Mouse (Mus musculus): ENCODE measurements around the gene Olfr371. TPM values are rescaled to one million over a fixed set of nuclear protein-coding genes. Genes with fewer than 3 reads are reported as not detected.
A peak's percentile ranks its signal among the peaks of the same experiment; 100 is the strongest.

Gene Olfr371
- total RNA-seq (2021) = not detected
- long read RNA-seq, experiment 1 = 0 reads
- long read RNA-seq, experiment 2 = 0 reads

DNA sequence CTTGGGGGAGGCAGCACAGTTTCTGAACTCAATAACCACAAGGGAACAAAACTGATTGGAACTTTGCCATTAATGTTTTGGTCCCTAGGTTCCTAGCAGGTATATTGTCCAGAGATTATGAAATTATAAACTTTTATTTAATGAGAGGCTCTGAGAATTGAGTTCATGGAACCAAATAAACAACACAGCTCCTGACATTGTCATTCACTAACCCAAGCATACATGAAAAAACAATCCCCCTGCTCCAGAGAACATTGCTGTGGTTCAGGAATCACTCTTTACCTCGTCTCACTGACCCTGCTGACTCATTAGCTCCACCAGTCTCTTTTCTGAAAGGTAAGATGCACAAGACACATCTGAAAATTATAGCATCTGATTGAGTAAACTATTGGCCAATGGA, at the start of gene Olfr371:
Gene Olfr371, plus strand, starts transcription at position 301 of the 400 bp plus-strand sequence.
- DNase-seq (ENCODE audit: low spot score in 2 of 2) = no peak

DNA sequence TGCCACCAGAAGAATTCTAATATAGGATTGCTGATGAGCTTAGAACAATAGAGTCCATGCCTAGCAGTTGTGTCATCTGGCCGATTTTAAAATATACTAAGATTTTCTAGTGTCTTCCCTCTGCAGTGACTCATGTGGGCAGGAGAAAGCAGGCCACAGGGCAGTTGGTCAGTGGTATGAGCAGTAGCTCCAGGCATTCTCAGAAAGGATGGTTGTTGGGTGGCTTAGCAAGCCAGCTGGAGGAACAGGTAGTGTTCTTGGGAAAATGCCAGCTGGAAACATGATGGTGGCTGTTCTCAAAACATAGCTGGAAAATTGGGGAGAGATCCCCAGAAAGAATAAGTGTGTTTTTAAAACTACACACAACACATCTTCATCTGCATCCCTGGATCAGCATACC, 33.4 kb upstream of the Olfr371 start:
- no peak for DNase-seq (ENCODE audit: low spot score in 2 of 2)

DNA sequence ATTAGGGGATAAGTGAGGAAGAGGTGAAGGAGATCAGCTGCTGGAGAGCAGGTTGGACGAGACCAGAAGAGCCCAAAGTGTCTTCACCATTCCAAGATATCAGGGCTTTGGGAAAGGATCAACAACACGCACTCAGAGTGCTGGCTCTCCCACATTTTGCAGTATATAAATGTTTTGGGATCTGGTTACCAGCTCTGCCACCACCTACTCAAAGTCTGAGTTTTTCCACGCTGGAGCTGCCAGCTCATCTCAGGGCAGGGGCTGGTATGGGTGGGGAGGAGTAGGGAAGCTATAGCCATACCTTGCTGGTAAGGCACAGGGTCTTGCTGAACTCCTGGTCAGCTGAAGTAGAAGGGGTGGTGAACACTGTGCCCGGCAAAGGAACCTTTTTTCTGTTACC, 5.6 kb upstream of the Olfr371 start:
- DNase-seq (ENCODE audit: low spot score in 2 of 2) = peak; percentile 2 to 30

DNA sequence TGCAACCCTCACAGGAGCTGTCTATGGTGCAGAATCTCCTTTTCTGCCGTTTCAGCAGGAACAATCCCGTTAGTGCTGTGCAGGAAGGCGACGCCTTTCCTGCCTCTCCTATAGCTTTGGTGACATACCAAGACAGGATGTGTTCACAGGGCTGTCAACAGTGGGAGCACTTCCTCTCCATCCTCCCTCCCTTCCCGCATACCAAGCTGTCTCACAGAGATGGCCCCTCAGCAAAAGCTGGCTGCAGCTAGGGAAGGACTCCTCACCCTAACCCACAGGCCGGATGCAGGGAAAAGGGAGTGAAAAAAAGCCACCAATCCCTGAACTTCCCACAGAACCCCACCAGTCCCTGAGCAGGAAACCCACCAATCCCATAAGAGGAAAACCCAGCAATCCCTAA, 4.8 kb upstream of the Olfr371 start:
- DNase-seq (ENCODE audit: low spot score in 2 of 2) = no peak

DNA sequence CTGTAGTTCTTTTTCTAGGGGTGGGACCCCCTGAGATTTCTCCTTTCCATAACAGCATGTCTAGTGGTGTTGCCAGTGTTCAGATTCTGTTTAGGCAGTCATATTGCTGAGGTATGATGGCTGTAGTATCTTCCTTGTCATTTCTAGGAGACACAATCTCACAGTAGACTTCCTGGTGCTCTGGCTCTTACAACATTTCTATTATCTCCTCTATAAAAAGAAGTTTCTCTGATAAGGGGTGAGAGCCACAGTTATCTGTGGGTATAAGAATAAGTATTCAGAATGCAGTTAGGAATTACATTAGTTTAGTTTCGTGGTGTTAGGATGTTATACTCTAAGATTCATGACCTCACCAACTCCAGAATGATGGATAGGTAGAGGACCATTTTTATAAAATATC, 1.5 kb downstream of the Olfr371 start:
- no peak for DNase-seq (ENCODE audit: low spot score in 2 of 2)

Other genes starting within 250 kb of the Olfr371 start
- gene Junb, start 247.3 kb upstream of the Olfr371 start, total RNA-seq (2021) = 100 to 1,000 TPM; 119 to 130 TPM
- 1 to 10 TPM; 9.6 to 9.7 TPM for gene Hook2, start 235.4 kb upstream of the Olfr371 start, total RNA-seq (2021)
- gene Best2, start 211.5 kb upstream of the Olfr371 start, total RNA-seq (2021) = not detected
- gene Asna1, start 200.7 kb upstream of the Olfr371 start, total RNA-seq (2021) = 100 to 1,000 TPM; 130 to 138 TPM
- gene Trir, start 199.2 kb upstream of the Olfr371 start, total RNA-seq (2021) = 100 to 1,000 TPM; 129 to 134 TPM
- gene Tnpo2, start 189.1 kb upstream of the Olfr371 start, total RNA-seq (2021) = 100 to 1,000 TPM; 171 to 176 TPM
- gene Fbxw9, start 165.9 kb upstream of the Olfr371 start, total RNA-seq (2021) = 10 to 100 TPM; 16.2 to 17.5 TPM
- gene Gm5741, start 158.0 kb upstream of the Olfr371 start, total RNA-seq (2021) = not detected
- gene Dhps, start 154.2 kb upstream of the Olfr371 start, total RNA-seq (2021) = 10 to 100 TPM; 63.8 to 68.7 TPM
- gene Wdr83os, start 145.2 kb upstream of the Olfr371 start, total RNA-seq (2021) = 10 to 100 TPM; 58.4 to 64.3 TPM
- gene Wdr83, start 144.7 kb upstream of the Olfr371 start, total RNA-seq (2021) = 10 to 100 TPM; 24.3 to 24.5 TPM
- gene Man2b1, start 142.7 kb upstream of the Olfr371 start, total RNA-seq (2021) = 10 to 100 TPM; 30.8 to 36.9 TPM
- 1 to 10 TPM; 7.8 to 8.8 TPM for gene Zfp791, start 102.9 kb upstream of the Olfr371 start, total RNA-seq (2021)
- gene Cks1brt, start 74.1 kb upstream of the Olfr371 start, total RNA-seq (2021) = not detected
- 10 to 100 TPM; 26.5 to 28.1 TPM for gene Orc6, start 73.6 kb downstream of the Olfr371 start, total RNA-seq (2021)
- gene Vps35, start 73.8 kb downstream of the Olfr371 start, total RNA-seq (2021) = 100 to 1,000 TPM; 128 to 133 TPM
- 1 to 10 TPM; 4.5 to 6.2 TPM for gene Mylk3, start 160.4 kb downstream of the Olfr371 start, total RNA-seq (2021)
- gene 4921524J17Rik, start 206.8 kb downstream of the Olfr371 start, total RNA-seq (2021) = 10 to 100 TPM; 11.4 to 13.2 TPM